Mouse (Mus musculus) right cerebral cortex, postnatal 36 days (tissue): ENCODE results near the gene Adamts15.

Experiments
- DNase-seq, 2 experiments: peaks; one replicate each; pipeline ENCODE4 v3.0.0; 2022; ENCODE audit warnings: low spot score in 2 of 2, mixed read lengths in 1 of 2

The Adamts15 gene

GRCm38 (mm10) chr9:30921261-30922103, 770 bp downstream of the Adamts15 start:
- DNase-seq = no peak

DNA sequence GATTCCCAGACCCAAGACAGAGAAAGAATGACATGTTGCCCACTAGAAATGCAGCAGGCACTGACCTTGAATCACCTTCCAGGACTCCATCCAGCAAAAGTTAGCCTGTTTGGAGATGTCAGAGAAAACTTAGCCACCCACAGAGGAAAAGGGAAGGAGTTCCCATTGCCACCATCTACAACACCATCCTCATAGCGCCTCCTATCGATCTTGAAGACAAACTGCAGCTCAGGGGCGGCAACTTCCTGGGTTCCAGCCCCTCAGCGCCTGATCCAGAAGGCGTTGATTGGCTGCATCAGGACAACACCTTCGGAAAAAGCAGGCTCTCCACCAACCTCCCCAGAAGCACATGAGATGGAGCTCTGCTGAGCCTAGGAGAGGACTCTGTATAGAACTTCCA, 1.5 kb downstream of the Adamts15 start:
- DNase-seq = no peak

DNA sequence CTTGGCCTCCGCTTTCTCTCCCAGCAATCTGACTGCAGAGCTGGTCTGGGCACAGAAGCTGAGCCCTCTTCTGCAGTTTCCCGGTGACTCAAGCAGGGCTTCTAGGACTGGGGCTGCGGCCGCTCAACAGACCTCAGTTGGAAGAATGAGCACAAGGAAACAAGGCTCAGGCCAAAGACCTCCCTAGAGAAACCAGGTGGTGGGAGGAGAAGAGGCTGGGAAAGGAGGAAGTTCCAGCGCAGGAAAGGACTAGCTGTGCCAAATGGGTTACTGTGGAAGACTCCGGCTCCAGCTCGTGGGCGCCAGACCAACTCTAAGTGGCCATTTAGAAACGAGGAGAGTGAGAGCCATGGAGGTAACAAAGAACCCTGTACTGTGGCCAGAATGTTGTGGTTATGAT, 2.6 kb downstream of the Adamts15 start:
- no peak for DNase-seq

GRCm38 (mm10) chr9:30918466-30919356, 3.5 kb downstream of the Adamts15 start:
- DNase-seq = no peak

DNA sequence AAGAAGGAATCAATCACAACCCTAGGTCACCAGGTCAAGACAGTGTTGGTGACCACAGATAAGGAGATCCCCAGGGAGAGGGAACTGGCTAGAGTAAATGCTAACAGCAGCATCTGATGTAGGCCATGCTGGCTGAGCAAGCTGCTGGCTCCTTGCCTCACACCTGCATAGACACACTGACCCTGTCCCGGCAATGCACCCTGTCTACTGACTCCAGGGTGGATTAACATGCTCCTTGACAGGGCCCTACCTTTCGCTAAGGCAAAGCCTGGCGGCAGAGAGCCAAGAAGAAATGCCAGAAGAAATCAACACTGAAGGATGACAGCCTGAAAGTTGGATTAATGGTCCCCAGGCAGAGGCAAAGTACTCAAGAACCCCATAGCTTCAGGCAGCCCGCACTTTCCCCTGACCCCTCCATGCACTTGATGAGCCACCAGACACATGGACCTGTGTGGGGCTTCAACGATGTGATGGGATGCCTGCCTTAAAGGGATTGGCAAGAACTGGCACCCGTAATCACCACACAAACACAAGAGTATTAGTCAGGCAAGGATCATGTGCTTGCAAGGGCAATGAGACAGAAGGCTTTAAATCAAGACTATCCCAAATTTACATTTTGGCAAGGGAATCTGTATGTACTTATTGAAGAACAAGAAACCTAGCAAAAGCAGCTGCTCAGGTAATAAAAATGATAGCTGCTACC, 5.8 kb downstream of the Adamts15 start:
- no peak for DNase-seq

GRCm38 (mm10) chr9:30914241-30914640, 8.0 kb downstream of the Adamts15 start:
- no peak for DNase-seq

- DNase-seq = no peak
These were observed 8.8 kb downstream of the Adamts15 start for GRCm38 (mm10) chr9:30913429-30913828.

DNA sequence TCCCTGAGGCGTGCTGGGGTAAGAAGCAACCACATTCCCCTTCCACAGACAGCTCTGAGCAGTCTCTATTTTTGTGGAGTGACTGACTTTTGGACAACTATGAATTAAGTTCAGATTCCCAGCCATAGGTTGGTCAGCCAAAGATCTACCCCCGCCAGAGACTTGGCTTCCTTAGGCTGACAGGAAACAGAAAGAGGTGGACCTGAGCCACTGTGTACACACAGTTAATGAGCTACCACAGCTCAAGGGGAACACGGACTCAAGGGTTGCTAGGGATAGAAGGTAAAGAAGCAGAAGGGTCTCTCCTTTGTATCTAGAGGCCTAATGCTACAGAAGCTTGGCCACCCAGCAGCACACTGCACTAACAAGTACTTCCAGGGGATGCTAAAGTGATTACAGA, 10.1 kb downstream of the Adamts15 start:
- no peak for DNase-seq

DNA sequence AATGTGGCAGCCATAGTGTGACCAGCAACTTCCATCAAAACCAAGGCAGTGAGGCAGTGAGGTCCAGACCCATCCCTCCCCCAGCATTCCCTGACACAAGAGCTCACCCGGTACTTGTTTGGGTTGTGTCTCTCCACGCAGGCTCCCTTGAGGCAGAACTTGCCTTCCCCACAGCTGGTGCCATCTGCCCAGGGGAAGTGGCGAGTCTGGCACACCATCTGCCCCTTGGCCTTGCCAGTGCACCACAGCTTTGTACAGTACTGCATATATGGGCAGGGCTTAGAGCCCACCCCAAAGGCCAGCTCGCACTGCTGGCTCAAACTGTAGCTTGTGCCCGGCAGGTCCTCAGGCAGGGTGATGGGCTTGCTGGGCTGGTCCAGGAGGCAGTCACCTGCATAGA, 11.8 kb downstream of the Adamts15 start:
- no peak for DNase-seq

DNA sequence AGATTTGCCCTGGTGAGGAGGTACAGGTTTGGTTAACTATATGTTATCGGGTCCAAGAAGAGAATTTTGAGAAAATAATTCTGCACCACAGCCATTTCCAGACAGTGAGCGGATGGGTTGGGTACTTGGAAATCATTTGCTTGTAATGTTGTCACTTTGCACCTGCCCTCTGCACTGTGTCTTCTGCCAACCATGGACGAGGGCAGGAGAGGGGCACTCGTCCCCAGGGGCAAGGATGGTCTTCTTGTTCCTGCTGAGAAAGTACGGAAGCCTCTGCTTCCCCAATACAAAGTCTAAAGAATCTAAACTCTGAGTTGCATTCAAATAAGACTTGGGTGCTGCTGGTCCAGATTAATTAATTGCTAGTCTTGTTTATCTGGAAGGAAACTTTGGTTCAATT, 13.3 kb downstream of the Adamts15 start:
- no peak for DNase-seq

- DNase-seq = no peak
These were observed 14.0 kb downstream of the Adamts15 start for GRCm38 (mm10) chr9:30908296-30908690.

- no peak for DNase-seq
These were observed 14.5 kb downstream of the Adamts15 start for GRCm38 (mm10) chr9:30907677-30908295.

- no peak for DNase-seq
These were observed 15.8 kb downstream of the Adamts15 start for GRCm38 (mm10) chr9:30906426-30906825.

- DNase-seq = no peak
These were observed 16.4 kb downstream of the Adamts15 start for GRCm38 (mm10) chr9:30905861-30906260.

- DNase-seq = no peak
These were observed 19.0 kb downstream of the Adamts15 start for GRCm38 (mm10) chr9:30903266-30903665.

DNA sequence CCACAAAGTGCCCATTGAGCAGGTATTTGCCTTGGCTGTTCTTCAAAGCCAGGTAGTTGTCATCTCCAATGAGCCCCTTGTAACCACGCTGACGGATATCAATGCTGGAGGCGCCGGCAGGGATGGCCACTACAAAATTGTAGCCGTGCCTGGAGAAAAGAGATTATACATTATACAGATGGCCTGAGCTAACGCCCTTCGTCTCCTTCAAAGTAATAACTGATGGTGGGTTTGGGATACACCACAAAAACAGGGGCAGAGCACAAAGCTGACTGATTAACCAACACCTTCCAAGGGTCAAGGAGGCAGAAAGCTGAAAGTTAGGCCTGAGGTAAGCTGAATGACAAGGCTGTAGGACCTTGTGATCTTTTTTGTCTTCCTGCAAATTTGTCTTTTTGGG, 19.6 kb downstream of the Adamts15 start:
- no peak for DNase-seq

DNA sequence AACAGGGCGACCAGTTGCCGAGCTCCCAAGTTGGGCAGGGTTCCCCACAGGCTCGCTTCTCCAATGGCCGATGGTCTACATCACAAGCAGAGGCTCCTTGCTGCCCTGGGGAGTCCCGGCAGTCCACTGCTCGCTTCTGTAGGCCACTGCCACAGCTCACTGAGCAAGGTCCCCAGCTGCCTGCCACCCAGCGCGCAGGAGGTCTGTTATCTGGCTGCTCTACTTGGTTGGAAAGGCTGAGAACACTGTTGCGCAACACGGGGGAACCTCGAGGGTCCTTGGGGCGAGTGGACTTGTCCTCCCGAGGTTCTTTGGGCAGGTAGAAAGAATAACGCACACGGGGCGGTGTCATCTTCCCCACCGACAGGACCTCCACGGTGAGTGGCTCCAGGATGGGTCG, 20.1 kb downstream of the Adamts15 start:
- DNase-seq = no peak

DNA sequence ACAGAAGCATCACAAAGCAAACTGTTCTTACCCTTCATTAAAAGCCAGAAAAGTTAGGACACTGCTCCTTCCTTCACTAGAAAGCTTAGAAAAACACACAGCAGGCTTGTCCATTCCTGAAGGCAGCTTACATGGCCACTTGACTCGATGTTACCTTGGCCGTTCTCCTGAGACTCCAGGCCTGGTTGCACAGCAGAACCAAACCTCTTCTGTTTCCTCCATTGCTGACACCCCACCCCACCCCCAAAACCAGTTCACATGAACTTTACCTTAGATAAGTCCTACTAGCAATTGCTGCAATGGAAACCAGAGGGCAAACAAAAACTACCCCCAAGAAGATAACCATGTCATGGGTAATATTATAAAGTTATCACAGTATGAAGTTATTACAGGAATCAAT, 25.1 kb downstream of the Adamts15 start:
- no peak for DNase-seq

- DNase-seq = no peak
These were observed 25.5 kb downstream of the Adamts15 start for GRCm38 (mm10) chr9:30896752-30897151.

GRCm38 (mm10) chr9:30895618-30896017, 26.6 kb downstream of the Adamts15 start:
- DNase-seq = no peak

DNA sequence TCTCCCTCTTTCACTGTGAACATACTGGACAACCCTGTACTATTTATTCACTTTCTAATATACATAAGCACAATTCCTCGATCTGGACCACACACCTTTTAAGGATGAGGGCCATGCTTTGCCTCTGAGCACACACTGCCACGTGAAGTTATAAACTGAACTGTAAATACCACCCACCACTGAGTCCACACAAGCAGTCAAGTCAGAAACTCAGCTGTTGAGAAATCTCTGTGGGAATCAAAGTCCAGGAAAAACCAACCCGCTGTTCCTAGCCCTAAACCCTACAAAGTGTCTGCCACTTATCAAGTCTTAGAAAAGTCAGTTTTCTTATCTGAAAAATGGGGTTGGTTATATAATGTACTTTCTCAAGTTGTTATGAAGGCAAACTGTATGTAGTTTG, 36.0 kb downstream of the Adamts15 start:
- no peak for DNase-seq

GRCm38 (mm10) chr9:30880553-30880952, 41.7 kb downstream of the Adamts15 start:
- no peak for DNase-seq
